Mouse (Mus musculus): ENCODE results near the gene Rpf1. TPM values are rescaled to one million over a fixed set of nuclear protein-coding genes. Genes with fewer than 3 reads are reported as not detected.

Gene Rpf1
- polyA plus RNA-seq (2017; shearing (Covaris generic)): 10 to 100 TPM; 63.9 to 84.6 TPM

DNA sequence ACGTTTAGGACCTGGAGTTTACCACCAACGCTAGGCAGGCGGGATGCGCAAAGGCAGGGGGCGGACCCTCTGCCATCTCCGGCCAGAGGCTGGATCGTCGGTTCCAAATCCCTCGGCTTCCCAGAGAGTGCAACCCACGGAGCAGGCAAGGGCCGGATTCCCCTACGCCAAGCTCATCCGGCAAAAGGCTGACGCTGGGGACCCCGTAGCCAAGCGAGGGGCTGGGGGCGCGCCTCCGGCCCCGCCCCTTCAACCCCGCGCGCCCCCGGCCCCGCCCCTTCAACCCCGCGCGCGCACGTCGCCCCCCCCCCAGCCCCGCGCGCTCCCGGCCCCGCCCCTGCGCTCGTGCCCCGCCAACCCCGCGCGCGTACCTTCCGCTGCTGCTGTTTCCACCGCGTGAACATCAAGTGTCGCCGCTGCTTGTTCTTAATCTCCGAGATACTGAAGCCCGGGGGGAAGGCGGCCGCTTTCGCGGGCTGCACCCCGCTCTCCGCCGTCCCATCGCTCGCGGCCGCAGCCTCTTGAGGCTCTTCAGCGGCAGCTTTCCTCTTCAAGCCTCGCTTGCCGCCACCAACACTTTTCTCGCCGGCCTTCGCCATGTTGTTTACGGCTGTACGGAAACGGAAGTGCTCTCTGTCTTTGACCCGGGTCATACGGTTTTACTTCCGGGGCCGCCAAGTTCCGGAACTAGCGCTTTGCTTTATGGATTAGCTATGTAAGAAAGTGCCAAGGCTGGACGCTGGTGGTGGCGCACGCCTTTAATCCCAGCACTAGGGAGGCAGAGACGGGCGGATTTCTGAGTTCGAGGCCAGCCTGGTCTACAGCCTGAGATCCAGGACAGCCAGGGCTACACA lies at the start of gene Rpf1:
Gene Rpf1 (minus strand): TSS at position 632 of the 854 bp plus-strand sequence.

DNA sequence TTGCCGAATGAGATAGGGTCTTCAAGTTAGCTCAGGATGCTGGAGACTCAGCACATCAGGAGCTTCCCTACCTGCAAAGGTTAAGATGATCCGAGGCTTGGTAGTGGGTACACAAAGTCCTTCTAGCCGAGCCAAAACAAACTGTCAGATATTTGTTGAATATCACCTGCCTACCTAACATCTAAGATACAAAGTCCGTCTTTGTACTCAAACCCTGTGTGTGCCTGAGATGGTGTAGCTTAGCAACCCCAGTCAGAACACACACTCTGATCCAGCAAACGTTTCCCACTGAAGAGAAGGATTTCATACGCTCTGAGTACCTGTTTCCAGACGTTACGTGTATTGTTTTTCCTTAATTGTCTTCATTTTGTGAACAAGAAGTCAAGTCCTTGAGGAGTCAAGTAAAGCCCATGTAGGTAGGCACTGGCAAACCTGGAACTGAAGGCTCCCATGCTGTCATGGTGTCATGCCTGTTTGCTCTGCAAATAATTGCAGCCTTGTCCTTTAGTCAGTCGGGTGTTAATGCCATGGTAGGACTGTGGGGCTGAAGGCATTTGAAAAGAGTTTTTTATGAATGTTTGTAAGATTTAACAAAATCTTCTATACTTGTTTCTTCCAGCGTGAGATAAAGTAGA lies 49.0 kb upstream of the Rpf1 start, which contains the start of gene Uox:
Gene Uox (plus strand): TSS at position 279 of the 635 bp plus-strand sequence.

DNA sequence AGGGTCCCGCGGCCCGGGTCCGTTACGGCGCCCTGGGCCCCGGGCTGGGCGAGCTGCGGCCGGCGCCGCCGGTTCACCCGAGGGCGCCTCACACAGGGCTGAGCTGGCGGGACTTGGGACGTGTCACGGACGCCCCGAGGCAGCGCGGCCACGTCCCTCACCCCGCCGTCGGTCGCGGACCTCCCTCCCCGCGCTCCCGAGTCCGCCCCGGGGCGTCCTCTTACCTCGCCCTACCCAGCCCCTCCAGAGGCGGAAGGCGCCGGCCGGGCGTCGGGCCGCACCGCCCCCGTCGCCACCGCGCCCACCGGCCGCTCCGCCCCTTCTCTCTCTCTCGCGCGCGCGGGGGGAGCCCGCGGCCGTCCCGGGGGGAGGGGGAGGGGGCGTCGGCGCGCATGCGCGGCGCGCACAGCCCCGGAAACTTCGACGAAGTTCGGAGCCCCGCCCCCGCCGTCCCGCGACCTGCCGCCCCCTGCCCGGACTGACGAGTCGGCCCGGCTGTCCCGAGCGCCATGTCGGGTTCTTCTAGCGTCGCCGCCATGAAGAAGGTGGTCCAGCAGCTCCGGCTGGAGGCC lies 21.7 kb downstream of the Rpf1 start, which contains the start of the genes Spata1 and Gng5:
Gene Spata1 (minus strand): TSS at position 323 of the 572 bp plus-strand sequence.
Gene Gng5 (plus strand): TSS at position 377 of the 572 bp plus-strand sequence.

Other genes with a start within 250 kb of the Rpf1 start
- gene Ssx2ip, start 116.8 kb downstream of the Rpf1 start, polyA plus RNA-seq (2017; shearing (Covaris generic)): 1 to 10 TPM; 4.5 to 6.9 TPM
- 1 to 10 TPM; 6.2 to 9.5 TPM for gene Ctbs, start 71.6 kb downstream of the Rpf1 start, polyA plus RNA-seq (2017; shearing (Covaris generic))
- gene Spata1, start 21.7 kb downstream of the Rpf1 start, polyA plus RNA-seq (2017; shearing (Covaris generic)): 10 to 100 TPM in 1 of 2 experiments, 1 to 10 TPM in 1; 7.6 to 15.8 TPM
- gene Gng5, start 21.6 kb downstream of the Rpf1 start, polyA plus RNA-seq (2017; shearing (Covaris generic)): 100 to 1,000 TPM; 403 to 420 TPM
- under 1 TPM; 0.07 to 0.62 TPM for gene Uox, start 49.0 kb upstream of the Rpf1 start, polyA plus RNA-seq (2017; shearing (Covaris generic))
- under 1 TPM; 0.08 to 0.17 TPM for gene Dnase2b, start 94.2 kb upstream of the Rpf1 start, polyA plus RNA-seq (2017; shearing (Covaris generic))
- gene 4930503B20Rik, start 129.9 kb upstream of the Rpf1 start, polyA plus RNA-seq (2017; shearing (Covaris generic)): not detected
- under 1 TPM; 0.74 to 0.95 TPM for gene Samd13, start 164.2 kb upstream of the Rpf1 start, polyA plus RNA-seq (2017; shearing (Covaris generic))